Mouse (Mus musculus) adrenal gland, adult 2 months (tissue): ENCODE data around the gene Nfkb1. TPM values are rescaled to one million over a fixed set of nuclear protein-coding genes. Genes with fewer than 3 reads are reported as not detected.

ENCODE experiments used
- DNase-seq: peaks from one replicate; pipeline ENCODE4 v3.0.0; 2021
- polyA plus RNA-seq: library from polyadenylated mRNA; depleted of rRNA; stranded (reverse); fragments of >200 nt; gene quantifications from 2 replicates; pipeline ENCODE4 v1.2.3, GENCODE M21; 2012
- total RNA-seq, 2 experiments: library from RNA; stranded (reverse); gene quantifications; 2 replicates each; pipeline ENCODE4 v1.2.3; 2021

Gene Nfkb1
- total and polyA plus RNA-seq, 3 experiments = 44.2 to 58.1 (median 55.6) TPM

DNA sequence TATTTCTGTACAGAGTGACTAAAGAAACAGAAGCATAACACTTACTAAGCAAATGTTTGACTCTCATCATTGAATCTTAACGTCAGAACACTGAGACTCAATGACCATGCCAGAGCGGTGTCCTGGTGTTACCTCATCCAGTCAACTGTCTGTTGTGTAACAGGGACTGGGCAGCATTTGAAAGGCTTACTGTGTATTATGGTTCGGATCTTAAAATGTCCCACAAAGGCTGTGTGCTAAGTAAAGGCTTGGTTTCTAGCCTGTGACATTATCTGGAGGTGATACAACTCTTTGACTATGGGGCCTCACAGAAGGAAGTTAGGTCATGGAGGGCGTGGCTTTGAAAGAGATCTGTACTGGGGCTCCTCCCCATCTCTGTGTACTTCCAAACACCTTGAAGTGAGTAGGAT, 104.9 kb downstream of the Nfkb1 start:
- no peak for DNase-seq

GRCm38 (mm10) chr3:135586060-135586459, 105.3 kb downstream of the Nfkb1 start:
- DNase-seq = no peak

- no peak for DNase-seq
Measured at GRCm38 (mm10) chr3:135585482-135585881, 105.9 kb downstream of the Nfkb1 start.

- DNase-seq = no peak
Measured at GRCm38 (mm10) chr3:135582246-135582645, 109.1 kb downstream of the Nfkb1 start.

DNA sequence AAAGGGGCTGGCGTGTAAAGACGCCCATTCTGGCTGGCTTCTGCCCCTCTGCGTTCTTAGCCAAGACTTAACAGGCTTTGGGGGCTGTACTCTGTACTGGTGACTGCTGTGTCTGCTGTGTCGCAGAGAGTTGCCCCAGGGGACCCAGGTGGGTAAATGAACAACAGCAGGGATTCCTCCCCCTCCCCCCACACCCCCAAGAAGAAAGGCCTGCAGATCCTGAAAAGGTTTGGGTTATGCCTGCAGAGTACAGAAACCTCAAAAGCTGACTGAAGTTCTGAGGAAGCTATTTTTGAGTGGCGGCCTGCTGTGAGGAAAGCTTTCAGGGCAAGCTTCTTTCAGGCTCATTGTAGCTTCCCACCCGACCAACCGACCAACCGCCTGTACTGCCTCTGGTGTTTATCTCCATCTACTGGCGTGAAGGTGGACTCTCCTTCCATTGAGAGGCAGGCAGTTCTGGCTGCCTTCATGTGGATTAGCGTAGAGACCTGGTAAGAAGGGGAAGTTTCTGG, 109.7 kb downstream of the Nfkb1 start:
- DNase-seq = no peak

DNA sequence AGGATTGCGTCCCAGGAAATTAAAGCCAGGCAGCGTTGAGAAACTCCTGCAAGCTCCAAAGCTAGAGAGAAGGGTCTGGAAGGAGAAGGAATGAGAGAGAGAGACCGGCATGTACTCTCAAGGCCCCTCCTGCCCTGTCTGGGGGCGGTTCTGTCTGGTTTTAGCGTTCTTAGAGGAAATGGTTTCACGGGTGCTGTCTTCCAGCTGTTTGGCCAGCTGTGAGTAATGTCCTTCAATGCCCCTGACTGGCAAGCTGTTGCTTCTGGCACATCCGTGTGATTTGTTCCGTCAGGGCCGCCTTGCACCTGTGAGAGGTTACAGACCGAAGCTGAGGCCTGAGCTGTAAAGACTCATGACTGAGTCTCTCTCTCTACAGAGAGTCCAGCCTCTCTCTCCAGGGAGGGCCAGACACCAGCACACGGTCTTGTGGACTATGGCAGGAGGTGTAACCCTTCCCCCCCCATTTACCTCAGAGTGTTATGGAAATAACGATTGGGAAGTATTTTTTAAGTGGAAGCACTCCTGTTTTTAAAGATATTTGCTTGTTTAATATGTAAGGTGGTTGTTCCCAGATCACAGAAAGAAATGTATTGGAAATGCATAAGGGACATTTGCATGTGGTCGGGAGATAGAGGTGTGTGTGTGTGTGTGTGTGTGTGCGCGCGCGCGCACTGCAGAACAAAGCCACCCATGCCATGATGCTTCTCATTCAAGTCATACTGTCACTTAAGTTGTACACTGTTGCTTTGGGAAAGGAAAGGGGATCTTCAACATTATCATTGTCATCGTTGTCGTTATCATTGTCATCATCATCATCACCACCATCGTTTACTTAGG, 110.7 kb downstream of the Nfkb1 start:
- DNase-seq = no peak

GRCm38 (mm10) chr3:135579179-135579578, 112.2 kb downstream of the Nfkb1 start:
- no peak for DNase-seq

DNA sequence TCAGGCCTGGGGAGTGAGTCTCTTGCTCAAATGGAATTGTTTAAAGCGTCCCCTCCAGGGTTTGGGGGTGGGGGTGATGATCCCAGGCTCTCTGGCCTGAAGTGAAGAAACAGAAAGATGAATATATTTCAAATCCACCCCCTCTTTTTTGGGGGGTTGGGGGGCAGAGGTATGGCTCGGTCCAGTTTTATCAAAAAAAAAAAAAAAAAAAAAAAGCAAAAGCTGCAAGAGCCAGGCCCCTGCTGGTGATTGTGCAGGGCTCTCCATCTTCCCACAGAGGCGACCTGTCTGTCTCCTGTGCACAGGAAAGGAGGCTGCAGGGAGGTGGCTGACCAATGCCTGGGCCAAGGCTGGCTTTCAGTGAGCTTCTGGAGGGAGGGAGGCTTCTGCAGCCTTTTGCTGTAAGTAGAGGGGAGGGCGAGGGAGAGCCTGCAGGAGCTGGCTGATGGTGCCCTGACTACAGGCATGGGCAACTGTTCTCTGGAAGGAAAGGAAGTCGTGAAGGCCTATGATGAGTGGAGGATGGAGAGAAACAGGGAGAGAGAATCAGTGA, 112.7 kb downstream of the Nfkb1 start:
- DNase-seq = no peak

- DNase-seq = no peak
Measured at GRCm38 (mm10) chr3:135575126-135575525, 116.2 kb downstream of the Nfkb1 start.

GRCm38 (mm10) chr3:135573051-135573450, 118.3 kb downstream of the Nfkb1 start:
- DNase-seq = no peak

- no peak for DNase-seq
Measured at GRCm38 (mm10) chr3:135571540-135571939, 119.8 kb downstream of the Nfkb1 start.

DNA sequence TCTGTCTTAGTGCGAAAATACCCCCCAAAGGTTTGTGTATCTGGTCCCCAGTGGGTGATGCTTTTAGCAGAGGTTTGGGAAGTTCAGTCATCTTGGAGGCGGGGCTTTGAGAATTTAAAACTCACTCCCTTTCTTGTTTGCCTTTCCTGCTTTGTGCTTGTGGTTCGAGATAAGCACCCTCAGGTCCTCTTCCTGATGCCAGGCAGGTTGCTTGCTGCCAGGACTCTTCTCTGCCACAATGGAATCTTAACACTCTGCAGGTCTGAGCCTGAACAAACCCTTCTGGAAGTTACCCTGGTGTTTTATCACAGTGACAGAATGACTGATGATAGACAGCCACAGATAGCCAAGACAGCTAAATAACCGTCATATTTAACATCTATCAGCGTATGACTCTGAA, 122.7 kb downstream of the Nfkb1 start:
- DNase-seq = no peak

- DNase-seq = peak; percentile 40
Measured at GRCm38 (mm10) chr3:135567888-135568287, 123.5 kb downstream of the Nfkb1 start.

DNA sequence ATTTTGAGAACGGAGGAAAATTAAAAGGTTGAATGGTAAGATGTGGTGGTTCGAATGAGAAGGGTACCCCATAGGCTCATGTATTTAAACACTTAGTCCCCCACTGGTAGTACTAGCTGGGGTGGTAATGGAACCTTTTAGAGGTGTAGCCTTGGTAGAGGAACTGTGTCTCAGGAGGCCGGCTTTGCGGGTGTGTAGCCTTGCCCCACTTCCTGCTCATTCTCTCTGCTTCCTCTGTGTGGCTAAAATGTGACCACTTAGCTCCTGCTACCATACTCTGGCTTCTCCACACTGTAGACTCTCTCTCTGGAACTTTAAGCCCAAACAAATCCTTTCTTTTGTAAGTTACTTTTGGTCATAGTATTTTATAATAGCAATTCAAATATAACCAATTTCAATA, 126.0 kb downstream of the Nfkb1 start:
- no peak for DNase-seq

DNA sequence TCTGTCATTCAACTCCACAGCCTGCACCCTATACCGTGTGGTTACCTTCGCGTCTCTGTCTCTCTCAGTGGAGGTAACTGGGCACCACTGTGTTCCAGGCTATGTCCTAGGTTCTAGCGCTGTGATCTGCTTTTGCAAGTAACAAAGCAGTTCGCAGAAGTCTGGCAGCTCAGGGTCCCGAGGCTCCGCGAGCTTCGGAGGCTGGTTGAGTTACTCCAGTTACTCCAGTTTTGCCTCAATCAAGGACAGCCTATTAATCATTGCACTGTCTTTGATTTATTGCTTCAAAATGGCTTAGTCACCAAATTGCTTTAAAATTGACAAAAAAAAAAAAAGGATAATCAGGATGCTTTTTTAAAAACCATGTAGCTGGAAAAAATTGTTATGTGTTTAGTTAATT, 126.6 kb downstream of the Nfkb1 start:
- no peak for DNase-seq

DNA sequence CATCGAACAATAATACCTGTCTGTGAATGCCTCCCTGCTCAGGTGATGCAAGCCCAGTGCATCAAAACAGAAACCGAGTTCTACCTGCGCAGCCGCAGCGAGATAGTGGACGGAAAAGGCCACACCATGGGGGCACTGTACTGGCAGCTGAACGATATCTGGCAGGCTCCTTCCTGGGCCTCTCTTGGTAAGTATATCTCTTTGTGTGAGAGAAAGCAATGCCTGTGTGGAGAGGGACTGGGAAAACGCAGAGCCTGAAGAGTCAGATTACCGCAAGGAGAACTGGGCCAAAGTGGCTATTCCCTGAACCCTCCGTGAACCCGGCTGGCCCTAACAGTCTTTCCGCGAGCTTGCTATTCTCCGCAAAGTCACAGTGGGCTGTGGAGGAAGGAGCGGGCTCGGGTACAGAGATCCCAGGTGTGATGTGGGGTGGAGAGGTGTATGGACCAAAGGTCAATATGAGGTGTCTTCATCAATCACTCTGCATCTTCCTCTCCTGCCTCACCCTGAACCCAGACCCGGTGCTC, 128.1 kb downstream of the Nfkb1 start:
- no peak for DNase-seq

GRCm38 (mm10) chr3:135562036-135562435, 129.3 kb downstream of the Nfkb1 start:
- DNase-seq = no peak

GRCm38 (mm10) chr3:135556851-135557662, 134.3 kb downstream of the Nfkb1 start:
- no peak for DNase-seq

- no peak for DNase-seq
Measured at GRCm38 (mm10) chr3:135556052-135556587, 135.2 kb downstream of the Nfkb1 start.

- DNase-seq = no peak
Measured at GRCm38 (mm10) chr3:135555192-135555591, 136.2 kb downstream of the Nfkb1 start.

DNA sequence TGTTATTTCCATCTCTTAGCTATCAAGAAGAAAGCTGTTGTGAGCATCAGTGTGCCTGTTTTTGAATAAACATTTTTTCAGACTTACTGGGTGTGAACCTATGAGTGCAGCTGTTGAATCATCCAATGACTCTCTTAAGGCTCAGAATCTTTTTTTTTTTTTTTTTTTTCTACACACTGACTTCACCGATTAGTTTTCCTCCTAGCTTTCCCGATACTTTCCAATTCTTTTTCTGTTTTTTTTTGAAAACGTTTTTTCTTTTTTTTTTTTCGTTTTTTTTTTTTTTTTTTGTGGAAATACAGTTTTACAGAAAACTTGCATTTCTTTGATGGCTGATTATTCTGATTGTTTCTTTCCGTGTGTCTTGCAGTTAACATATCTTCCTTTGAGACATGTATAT, 138.5 kb downstream of the Nfkb1 start:
- DNase-seq = no peak

GRCm38 (mm10) chr3:135547298-135547697, 144.0 kb downstream of the Nfkb1 start:
- DNase-seq = no peak
